ENCODE assay signal across 8 mouse cellular contexts in genomic region chr11:4096054-4096984, GRCm38 (mm10). TPM values are rescaled to one million over a fixed set of nuclear protein-coding genes. Genes with fewer than 3 reads are reported as not detected.
A peak's percentile ranks its signal among the peaks of the same experiment; 100 is the strongest.
DNase-seq lines count a peak whose midpoint lies in the region; ATAC-seq and TF ChIP-seq lines count a peak whose summit lies in the region.

No protein-coding gene starts in this region.

- peak overlapping the region; percentile 95 for H3K27ac ChIP-seq in hindbrain, embryonic 13.5 days

- no peaks in the 10 kb centered on the region for H3K27me3 ChIP-seq in Patski
- no peaks in the 10 kb centered on the region for H3K27me3 ChIP-seq in hindbrain, embryonic 13.5 days

- CTCF ChIA-PET in Patski (lab: Charles Lee) = interaction anchor here (0.9 to 2.3 kb wide), 3 partner anchors 16 to 21 kb away, joined by 3 to 6 read pairs (median 3); no protein-coding TSS in a partner anchor

- peak overlapping the region; percentile 88 for H3K9ac ChIP-seq in hindbrain, embryonic 13.5 days

- peak; percentile 81 for ATAC-seq in Patski
- peak; percentile 95 for ATAC-seq in hindbrain, embryonic 13.5 days (ENCODE audit: low FRiP score)

- DNase-seq in Patski (ENCODE audit: low read depth, low spot score) = peak; percentile 89
- peak; percentile 98 to 99 for DNase-seq in cerebellum, postnatal 14 days
- peak; percentile 97 for DNase-seq in frontal cortex, postnatal 14 days (ENCODE audit: low spot score in 2 of 2)
- DNase-seq in layer of hippocampus, postnatal 25 days (ENCODE audit: extremely low spot score in 1 of 2, low spot score in 1 of 2) = peak; percentile 91 to 92
- DNase-seq in lung, postnatal 25 days (ENCODE audit: low spot score) = peak; percentile 99
- DNase-seq in retina, embryonic 14.5 days (ENCODE audit: low spot score) = peak; percentile 99
- peak; percentile 95 for DNase-seq in thymus, postnatal 4 days

- peak overlapping the region; percentile 90 for H3K4me2 ChIP-seq in hindbrain, embryonic 13.5 days

- peaks cover 10% of the 10 kb centered on the region for H3K36me3 ChIP-seq in hindbrain, embryonic 13.5 days

- H3K9me3 ChIP-seq in hindbrain, embryonic 13.5 days = no peaks in the 10 kb centered on the region

- WGBS in hindbrain, embryonic 13.5 days = 4% methylated on average over 45 of the region's 45 CpGs

- in situ Hi-C loops in Patski (cut with MboI; ENCODE audit: low pct_unique_long_range_greater_than_20kb) = no loop called here

- TF ChIP-seq CTCF in Patski (IDR thresholded peaks at IDR 0.05) = no peak

- peaks cover 34% of the 10 kb centered on the region for H3K4me1 ChIP-seq in hindbrain, embryonic 13.5 days (replicated peaks)

- POLR2A ChIA-PET in Patski (lab: Charles Lee) = interaction anchor here (0.8 to 1.2 kb wide), 3 partner anchors 9 to 22 kb away, joined by 3 to 7 read pairs (median 3); no protein-coding TSS in a partner anchor

- H3K4me3 ChIP-seq in hindbrain, embryonic 13.5 days = peak overlapping the region; percentile 50

RNA-seq across cellular contexts. Expression of gene Mtfp1, which starts 1.1 kb away (rescaled TPM):
- 15.1 TPM for polyA plus RNA-seq in Patski (2021)
- polyA plus RNA-seq in hindbrain, embryonic 13.5 days (2015; fragmentation: Nextera tagmentation; extraction: Ambion mirVana) = 5.7 and 6.2 TPM in 2 replicates
- total RNA-seq in layer of hippocampus, postnatal 25 days (2021) = 100 to 1,000 TPM; 109 to 126 TPM

RNA-seq across cellular contexts. Expression of gene Sec14l2, which starts 26.9 kb away (rescaled TPM):
- polyA plus RNA-seq in Patski (2021) = 23.6 TPM
- 2.3 and 3.4 TPM in 2 replicates for polyA plus RNA-seq in hindbrain, embryonic 13.5 days (2015; fragmentation: Nextera tagmentation; extraction: Ambion mirVana)
- 10 to 100 TPM; 57.2 to 59.4 TPM for total RNA-seq in layer of hippocampus, postnatal 25 days (2021)

RNA-seq across cellular contexts. Expression of gene Sec14l3, which starts 31.7 kb away (rescaled TPM):
- not detected for polyA plus RNA-seq in Patski (2021)
- 0.08 and 0.35 TPM in 2 replicates for polyA plus RNA-seq in hindbrain, embryonic 13.5 days (2015; fragmentation: Nextera tagmentation; extraction: Ambion mirVana)
- 1 to 10 TPM; 1.6 to 1.9 TPM for total RNA-seq in layer of hippocampus, postnatal 25 days (2021)

RNA-seq across cellular contexts. Expression of gene Rnf215, which starts 38.7 kb away (rescaled TPM):
- 31.8 TPM for polyA plus RNA-seq in Patski (2021)
- polyA plus RNA-seq in hindbrain, embryonic 13.5 days (2015; fragmentation: Nextera tagmentation; extraction: Ambion mirVana) = 42.9 and 44.0 TPM in 2 replicates
- total RNA-seq in layer of hippocampus, postnatal 25 days (2021) = 10 to 100 TPM; 31.1 to 31.2 TPM

Comparison
In these comparisons a context has a peak if more than half of its experiments do, and no peak if none do; other contexts are left out.
1. Peak in every context shown above with its lines: DNase-seq, ATAC-seq, H3K4me3 ChIP-seq and H3K27ac ChIP-seq.